Mouse (Mus musculus): ENCODE measurements around the gene Hmbs. TPM values are rescaled to one million over a fixed set of nuclear protein-coding genes. Genes with fewer than 3 reads are reported as not detected.
"Not testable (repeated sequence)": the region's sequence is repeated elsewhere in the genome, so short reads cannot be mapped to it uniquely, and the experiment has no call there.

Gene Hmbs
- polyA plus RNA-seq, 1 experiment from 2014 or later: 291 TPM

- H3K36me3 ChIP-seq (ENCODE audit: control insufficient read depth, insufficient read depth, low read length): peaks cover 27% of the 10 kb centered on the region
- no peak overlapping the region for H3K4me3 ChIP-seq (ENCODE audit: low read depth, low read length)
- WGBS (ENCODE audit: insufficient replicate concordance): 92% methylated on average over 13 of the region's 13 CpGs
- no peak for ATAC-seq (replicated peaks; ENCODE audit: insufficient number of reproducible peaks, low FRiP score, low TSS enrichment)
- no peak overlapping the region for H3K9ac ChIP-seq (ENCODE audit: low read depth, low read length)
- H3K9me3 ChIP-seq (replicated peaks; ENCODE audit: control insufficient read depth, low read length): no peaks in the 10 kb centered on the region
- peaks cover 8% of the 10 kb centered on the region; the same call in 1 of the 2 replicates for H3K4me1 ChIP-seq (ENCODE audit: control insufficient read depth, insufficient read depth, low read length)
- H3K4me2 ChIP-seq: peak overlapping the region; percentile 7; the same call in 1 of the 2 replicates
- no peak overlapping the region for H3K27ac ChIP-seq (ENCODE audit: low read depth, low read length)
- H3K27me3 ChIP-seq (ENCODE audit: control insufficient read depth, insufficient read depth, low read length): no peaks in the 10 kb centered on the region
Measured at GRCm38 (mm10) chr9:44332918-44333638, 10.9 kb downstream of the Hmbs start.

GRCm38 (mm10) chr9:44330736-44331135 lies 13.3 kb downstream of the Hmbs start:
- ATAC-seq (replicated peaks; ENCODE audit: insufficient number of reproducible peaks, low FRiP score, low TSS enrichment): no peak
- H3K27me3 ChIP-seq (ENCODE audit: control insufficient read depth, insufficient read depth, low read length): no peaks in the 10 kb centered on the region
- H3K36me3 ChIP-seq (ENCODE audit: control insufficient read depth, insufficient read depth, low read length): peaks cover 27% of the 10 kb centered on the region
- H3K27ac ChIP-seq (ENCODE audit: low read depth, low read length): no peak overlapping the region
- H3K4me1 ChIP-seq (ENCODE audit: control insufficient read depth, insufficient read depth, low read length): peaks cover 9% of the 10 kb centered on the region; the same call in 1 of the 2 replicates
- H3K4me2 ChIP-seq: no peak overlapping the region
- H3K4me3 ChIP-seq (ENCODE audit: low read depth, low read length): no peak overlapping the region
- WGBS (ENCODE audit: insufficient replicate concordance): 94% methylated on average over 6 of the region's 6 CpGs
- H3K9me3 ChIP-seq (replicated peaks; ENCODE audit: control insufficient read depth, low read length): no peaks in the 10 kb centered on the region
- no peak overlapping the region for H3K9ac ChIP-seq (ENCODE audit: low read depth, low read length)

- peak overlapping the region; percentile 93; the same call in 1 of the 2 replicates for H3K27ac ChIP-seq (ENCODE audit: low read depth, low read length)
- peaks cover 19% of the 10 kb centered on the region for H3K36me3 ChIP-seq (ENCODE audit: control insufficient read depth, insufficient read depth, low read length)
- 91% methylated on average over 5 of the region's 5 CpGs for WGBS (ENCODE audit: insufficient replicate concordance)
Measured at GRCm38 (mm10) chr9:44327926-44328325, 16.1 kb downstream of the Hmbs start.

GRCm38 (mm10) chr9:44327064-44327711 lies 16.8 kb downstream of the Hmbs start:
- peak overlapping the region; percentile 93 for H3K27ac ChIP-seq (ENCODE audit: low read depth, low read length)
- H3K4me1 ChIP-seq (ENCODE audit: control insufficient read depth, insufficient read depth, low read length): peaks cover 11% of the 10 kb centered on the region; the same call in 1 of the 2 replicates
- H3K9me3 ChIP-seq (replicated peaks; ENCODE audit: control insufficient read depth, low read length): no peaks in the 10 kb centered on the region
- H3K36me3 ChIP-seq (ENCODE audit: control insufficient read depth, insufficient read depth, low read length): peaks cover 12% of the 10 kb centered on the region
- H3K4me3 ChIP-seq (ENCODE audit: low read depth, low read length): peak overlapping the region; percentile 85
- peak; percentile 54 for ATAC-seq (replicated peaks; ENCODE audit: insufficient number of reproducible peaks, low FRiP score, low TSS enrichment)
- whole genome bisulfite sequencing (ENCODE audit: insufficient replicate concordance): under 1% methylated on average over 22 of the region's 22 CpGs
- peak overlapping the region; percentile 75 for H3K4me2 ChIP-seq
- peak overlapping the region; percentile 92 for H3K9ac ChIP-seq (ENCODE audit: low read depth, low read length)
- no peaks in the 10 kb centered on the region for H3K27me3 ChIP-seq (ENCODE audit: control insufficient read depth, insufficient read depth, low read length)

More at GRCm38 (mm10) chr9:44327926-44328325, 16.1 kb downstream of the Hmbs start:
- Histone ChIP-seq H3K27me3 (ENCODE audit: control insufficient read depth, insufficient read depth, low read length) (no peaks in the 10 kb centered on the region), H3K4me2 (peak overlapping the region; percentile 75), H3K4me1 (ENCODE audit: control insufficient read depth, insufficient read depth, low read length) (peaks cover 11% of the 10 kb centered on the region; the same call in 1 of the 2 replicates), H3K4me3 (ENCODE audit: low read depth, low read length) (peak overlapping the region; percentile 85), H3K9me3 (replicated peaks; ENCODE audit: control insufficient read depth, low read length) (no peaks in the 10 kb centered on the region), H3K9ac (ENCODE audit: low read depth, low read length) (peak overlapping the region; percentile 31)
- no peak for ATAC-seq (replicated peaks; ENCODE audit: insufficient number of reproducible peaks, low FRiP score, low TSS enrichment)

- ATAC-seq (replicated peaks; ENCODE audit: insufficient number of reproducible peaks, low FRiP score, low TSS enrichment): peak; percentile 86
- Histone ChIP-seq H3K36me3 (ENCODE audit: control insufficient read depth, insufficient read depth, low read length) (peaks cover 12% of the 10 kb centered on the region), H3K9me3 (replicated peaks; ENCODE audit: control insufficient read depth, low read length) (no peaks in the 10 kb centered on the region), H3K27ac (ENCODE audit: low read depth, low read length) (peak overlapping the region; percentile 93), H3K4me2 (peak overlapping the region; percentile 75), H3K27me3 (ENCODE audit: control insufficient read depth, insufficient read depth, low read length) (no peaks in the 10 kb centered on the region), H3K9ac (ENCODE audit: low read depth, low read length) (peak overlapping the region; percentile 92), H3K4me1 (ENCODE audit: control insufficient read depth, insufficient read depth, low read length) (peaks cover 11% of the 10 kb centered on the region; the same call in 1 of the 2 replicates), H3K4me3 (ENCODE audit: low read depth, low read length) (peak overlapping the region; percentile 85)
- WGBS (ENCODE audit: insufficient replicate concordance): under 1% methylated on average over 38 of the region's 38 CpGs
Measured at GRCm38 (mm10) chr9:44326371-44327063, 17.5 kb downstream of the Hmbs start.

- Histone ChIP-seq H3K9me3 (replicated peaks; ENCODE audit: control insufficient read depth, low read length) (no peaks in the 10 kb centered on the region), H3K9ac (ENCODE audit: low read depth, low read length) (peak within 1 kb of the TSS; percentile 92), H3K4me2 (peak within 1 kb of the TSS; percentile 75), H3K36me3 (ENCODE audit: control insufficient read depth, insufficient read depth, low read length) (peaks cover 12% of the 10 kb centered on the region), H3K4me1 (ENCODE audit: control insufficient read depth, insufficient read depth, low read length) (peaks cover 11% of the 10 kb centered on the region; the same call in 1 of the 2 replicates), H3K27me3 (ENCODE audit: control insufficient read depth, insufficient read depth, low read length) (no peaks in the 10 kb centered on the region), H3K4me3 (ENCODE audit: low read depth, low read length) (peak within 1 kb of the TSS; percentile 85), H3K27ac (ENCODE audit: low read depth, low read length) (peak within 1 kb of the TSS; percentile 93)
- no peak for ATAC-seq (replicated peaks; ENCODE audit: insufficient number of reproducible peaks, low FRiP score, low TSS enrichment)
- 4% methylated on average over 12 of the region's 12 CpGs for WGBS (ENCODE audit: insufficient replicate concordance)
Measured at GRCm38 (mm10) chr9:44325768-44326370, 18.2 kb downstream of the Hmbs start, which contains the start of gene Dpagt1. Gene Dpagt1 (plus strand): TSS chr9:44326019.

GRCm38 (mm10) chr9:44325032-44325767 lies 18.8 kb downstream of the Hmbs start:
- 66% methylated on average over 7 of the region's 8 CpGs for WGBS (ENCODE audit: insufficient replicate concordance)
- Histone ChIP-seq H3K4me1 (ENCODE audit: control insufficient read depth, insufficient read depth, low read length) (peaks cover 11% of the 10 kb centered on the region; the same call in 1 of the 2 replicates), H3K9ac (ENCODE audit: low read depth, low read length) (peak overlapping the region; percentile 92; the same call in 1 of the 2 replicates), H3K4me2 (peak overlapping the region; percentile 75)
- H3K9me3 ChIP-seq (replicated peaks; ENCODE audit: control insufficient read depth, low read length); ATAC-seq (replicated peaks; ENCODE audit: insufficient number of reproducible peaks, low FRiP score, low TSS enrichment); H3K4me3 ChIP-seq (ENCODE audit: low read depth, low read length); H3K27ac ChIP-seq (ENCODE audit: low read depth, low read length); H3K27me3 ChIP-seq (ENCODE audit: control insufficient read depth, insufficient read depth, low read length); H3K36me3 ChIP-seq (ENCODE audit: control insufficient read depth, insufficient read depth, low read length): not testable (repeated sequence)
